14 mouse cellular contexts compared by ENCODE assay signal in the genomic region with DNA sequence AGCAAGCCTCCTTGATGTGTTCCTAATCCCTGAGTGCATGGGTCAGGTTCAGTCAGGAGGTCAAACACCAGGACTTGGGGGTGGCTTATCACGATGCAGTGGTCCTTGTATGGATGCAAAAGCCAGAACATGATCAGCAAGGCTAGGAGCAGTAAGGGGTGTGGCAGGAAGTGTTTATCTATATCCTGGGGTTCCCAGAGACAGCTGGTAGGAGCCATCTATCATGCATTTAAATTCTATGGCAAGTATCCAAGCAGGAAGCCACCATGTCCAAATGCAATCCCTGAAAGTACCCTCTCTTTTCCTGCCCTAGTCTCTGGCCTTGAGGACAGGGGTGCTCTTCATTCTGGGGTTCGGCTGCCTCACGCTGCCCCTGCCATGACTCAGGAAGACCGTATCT.
"Had no signal": no experiment of that assay in that cellular context is flagged by ENCODE, and none has a peak within 500 bp of the region (broad histone marks: within the 10 kb centered on the region; RNA-seq: fewer than 3 reads in every experiment).

No protein-coding gene starts in this region.

- DNase-seq: kidney, adult 11 months; kidney, adult 9 months; kidney, postnatal 36 days; liver; lung, adult 18-20 months; lung, postnatal 4 days; right cerebral cortex, adult 18-20 months; right cerebral cortex, postnatal 25 days; thymus, postnatal 36 days had no signal

- H3K4me1 ChIP-seq: limb, embryonic 12.5 days; midbrain, embryonic 13.5 days; neural tube, embryonic 15.5 days had no signal

- H3K27me3 ChIP-seq: limb, embryonic 12.5 days; midbrain, embryonic 13.5 days; neural tube, embryonic 15.5 days had no signal

- H3K9ac ChIP-seq: limb, embryonic 12.5 days; liver, embryonic 14.5 days; midbrain, embryonic 13.5 days; neural tube, embryonic 15.5 days had no signal

- H3K27ac ChIP-seq: kidney, postnatal 0 days; limb, embryonic 12.5 days; liver, embryonic 14.5 days; midbrain, embryonic 13.5 days; neural tube, embryonic 15.5 days had no signal

- ATAC-seq: midbrain, embryonic 13.5 days had no signal

- H3K9me3 ChIP-seq: limb, embryonic 12.5 days; midbrain, embryonic 13.5 days; neural tube, embryonic 15.5 days had no signal

- H3K4me3 ChIP-seq: limb, embryonic 12.5 days; midbrain, embryonic 13.5 days; neural tube, embryonic 15.5 days had no signal

- H3K4me2 ChIP-seq: limb, embryonic 12.5 days; midbrain, embryonic 13.5 days; neural tube, embryonic 15.5 days had no signal

- H3K36me3 ChIP-seq: limb, embryonic 12.5 days; midbrain, embryonic 13.5 days; neural tube, embryonic 15.5 days had no signal
